Mouse (Mus musculus) heart, adult 11 months (tissue): ENCODE results near the gene Gm20605.
"Not testable (repeated sequence)": the region's sequence is repeated elsewhere in the genome, so short reads cannot be mapped to it uniquely, and the experiment has no call there.

Experiments used
- DNase-seq: peaks from one replicate; pipeline ENCODE4 v3.0.0; 2022

The Gm20605 gene

DNA sequence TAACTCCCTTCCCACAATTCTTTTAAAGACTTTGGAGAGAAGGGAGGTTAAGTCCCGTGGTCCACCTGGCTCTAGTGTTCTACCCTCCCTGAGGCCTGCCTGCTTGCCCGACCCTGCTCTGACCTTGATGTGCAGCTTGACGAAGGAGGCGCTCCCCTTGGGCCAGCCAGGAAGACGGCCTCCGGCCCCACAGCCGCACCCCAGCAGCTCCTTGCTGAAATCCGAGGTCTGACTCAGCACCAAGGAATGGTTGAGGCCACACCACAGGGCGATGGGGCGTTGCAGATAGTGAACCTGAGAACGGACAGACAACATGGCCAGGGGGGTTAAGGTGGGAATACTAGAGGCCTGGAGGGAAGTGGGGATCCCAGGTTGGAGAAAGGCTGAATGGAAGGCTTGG lies 15.4 kb upstream of the Gm20605 start, which contains the start of gene Pcolce:
Gene Pcolce (minus strand): TSS at position 235 of the 400 bp plus-strand sequence.
- DNase-seq: peak; percentile 96

DNA sequence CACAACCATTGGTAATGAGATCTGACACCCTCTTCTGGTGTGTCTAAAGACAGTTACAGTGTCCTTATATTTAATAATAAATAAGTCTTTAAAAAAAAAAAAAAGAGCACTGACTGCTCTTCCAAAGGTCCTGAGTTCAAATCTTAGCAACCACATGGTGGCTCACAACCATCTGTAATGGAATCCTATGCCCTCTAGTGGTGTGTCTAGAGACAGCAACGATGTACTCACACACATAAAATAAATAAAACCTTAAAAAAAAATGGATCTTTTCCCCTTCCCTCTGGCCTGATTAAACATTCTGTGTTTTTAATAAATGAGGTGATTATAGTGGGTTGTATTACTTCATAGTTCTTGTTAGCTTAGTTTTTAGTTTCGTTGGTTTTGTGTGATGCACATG lies 14.1 kb upstream of the Gm20605 start:
- DNase-seq: not testable (repeated sequence)

DNA sequence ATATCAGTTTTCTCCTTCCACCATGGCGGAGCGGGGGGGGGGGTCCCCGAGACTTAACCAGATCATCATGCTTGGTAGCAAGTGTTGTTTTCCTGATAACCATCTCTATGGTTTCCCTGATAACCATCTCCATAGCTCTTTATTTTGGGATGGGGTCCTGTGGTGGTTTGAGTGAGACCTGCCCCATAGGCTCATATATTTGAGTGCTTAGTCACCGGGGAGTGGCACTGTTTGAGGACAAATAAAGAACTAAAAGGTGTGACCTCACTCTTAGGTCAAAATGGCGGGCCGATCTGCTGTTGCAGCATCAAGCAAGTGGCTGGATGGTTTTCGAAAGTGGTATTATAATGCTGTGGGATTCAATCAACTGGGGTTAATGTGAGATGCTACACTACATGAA lies 13.6 kb upstream of the Gm20605 start:
- DNase-seq: no peak

DNA sequence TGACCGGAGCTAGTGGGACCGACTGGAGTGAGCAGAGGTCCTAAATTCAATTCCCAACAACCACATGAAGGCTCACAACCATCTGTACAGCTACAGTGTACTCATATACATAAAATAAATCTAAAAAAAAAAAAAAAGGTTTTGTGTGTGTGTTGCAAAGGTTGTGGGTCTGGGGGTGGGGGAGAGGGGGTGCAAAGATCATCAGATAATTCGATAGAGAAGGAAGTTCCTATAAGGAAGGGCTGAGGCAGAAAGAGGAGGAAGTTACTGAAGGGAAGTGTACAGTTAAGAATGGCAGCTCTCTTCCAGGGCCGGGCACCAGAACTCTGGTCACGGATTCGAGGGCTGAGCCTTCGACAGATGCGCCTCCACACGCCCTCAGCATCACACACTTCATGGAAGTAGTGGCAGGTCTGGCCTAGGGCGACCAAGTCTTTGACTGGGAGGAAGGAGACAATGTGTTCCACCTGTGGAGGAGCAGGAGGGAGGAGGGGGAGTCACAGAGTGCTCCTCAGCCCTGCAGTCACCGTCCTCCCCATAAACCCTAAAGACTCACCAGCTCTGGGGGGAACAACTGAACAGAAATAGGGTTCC lies 4.9 kb upstream of the Gm20605 start:
- DNase-seq: no peak

DNA sequence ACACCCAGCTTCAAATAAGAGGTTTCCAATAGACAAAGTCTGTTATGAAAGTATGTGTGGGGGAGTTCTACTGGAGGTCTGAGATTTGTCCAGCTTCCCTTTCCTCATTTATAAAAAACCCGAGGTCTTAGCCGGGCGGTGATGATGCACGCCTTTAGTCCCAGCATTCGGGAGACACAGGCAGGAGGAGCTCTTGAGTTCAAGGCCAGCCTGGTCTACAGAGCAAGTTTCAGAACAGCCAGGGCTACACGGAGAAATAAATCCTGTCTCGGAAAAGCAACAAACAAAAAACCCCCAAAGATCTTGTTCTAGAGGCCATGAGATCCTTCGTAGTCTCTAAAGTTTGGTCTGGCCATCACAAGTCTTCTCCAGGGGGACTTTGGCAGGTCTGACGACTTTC lies 984 bp upstream of the Gm20605 start:
- DNase-seq: peak; percentile 97

DNA sequence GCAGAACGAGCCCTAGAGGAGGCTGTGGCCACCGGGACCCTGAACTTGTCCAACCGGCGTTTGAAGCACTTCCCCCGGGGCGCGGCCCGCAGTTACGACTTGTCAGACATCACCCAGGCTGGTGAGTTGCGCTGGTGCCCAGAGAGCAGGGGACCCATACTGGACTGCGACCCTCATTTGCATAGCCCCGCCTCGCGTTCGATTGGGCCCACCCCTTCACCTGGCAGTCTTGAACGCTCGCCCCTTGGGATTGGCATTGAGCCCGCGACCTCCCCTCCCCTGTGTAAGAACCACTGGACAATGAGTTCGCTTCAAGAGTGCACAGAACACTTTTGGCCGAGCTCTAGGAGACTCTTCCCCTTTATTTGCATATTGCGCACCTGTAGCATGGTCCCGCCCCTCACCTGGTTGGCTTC lies 339 bp downstream of the Gm20605 start:
- no peak for DNase-seq

DNA sequence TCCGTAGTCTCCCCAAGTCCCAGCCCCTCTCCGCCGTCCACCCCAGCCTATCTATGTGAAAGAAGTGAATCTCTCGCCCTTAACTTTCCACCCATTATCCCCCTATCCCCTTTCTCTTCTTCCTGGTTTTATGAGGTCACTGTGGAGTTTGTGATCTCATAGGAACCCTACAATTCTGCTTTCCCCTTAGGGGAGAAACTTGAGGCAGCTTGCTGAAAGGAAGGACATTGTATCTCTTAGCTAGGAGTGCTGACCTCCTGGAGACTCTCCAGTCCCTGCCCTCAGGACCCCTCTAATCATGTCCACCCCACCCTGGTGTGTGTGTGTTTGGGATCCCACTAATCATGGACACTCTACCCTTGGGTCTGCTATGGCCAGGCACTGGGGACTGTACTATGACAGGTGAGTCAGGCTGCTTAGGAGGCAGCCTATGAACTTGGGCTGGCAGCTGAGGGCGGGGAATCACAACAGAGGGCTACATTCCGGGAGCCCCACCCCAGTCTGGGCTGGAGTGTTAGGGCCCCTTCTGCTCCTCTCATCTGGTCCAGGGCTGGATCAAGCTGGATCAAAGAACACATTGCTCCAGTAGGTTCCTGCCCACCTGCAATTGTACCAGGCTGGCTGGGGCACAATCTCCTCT lies 1.1 kb downstream of the Gm20605 start:
- peak; percentile 96 for DNase-seq

DNA sequence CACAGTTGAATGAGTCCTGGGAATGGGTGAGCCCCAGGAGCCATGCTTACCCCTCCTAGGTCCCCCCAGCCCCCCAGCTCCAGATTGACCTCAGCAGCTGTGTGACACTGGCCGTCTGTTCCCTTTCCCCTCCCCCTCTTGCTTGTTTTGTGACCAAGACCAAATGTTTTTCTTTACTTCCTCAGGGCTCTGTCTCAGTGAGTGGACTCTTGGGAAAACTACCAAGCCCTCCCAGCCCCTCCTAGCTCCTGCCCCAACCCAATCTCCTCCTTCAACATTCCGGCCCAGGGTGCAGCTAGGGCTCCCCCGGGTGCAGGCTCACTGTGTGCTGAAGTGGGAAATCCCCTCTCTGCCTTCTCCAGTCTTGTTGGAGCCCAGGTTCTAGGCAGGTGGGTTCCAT lies 1.6 kb downstream of the Gm20605 start:
- peak; percentile 98 for DNase-seq

DNA sequence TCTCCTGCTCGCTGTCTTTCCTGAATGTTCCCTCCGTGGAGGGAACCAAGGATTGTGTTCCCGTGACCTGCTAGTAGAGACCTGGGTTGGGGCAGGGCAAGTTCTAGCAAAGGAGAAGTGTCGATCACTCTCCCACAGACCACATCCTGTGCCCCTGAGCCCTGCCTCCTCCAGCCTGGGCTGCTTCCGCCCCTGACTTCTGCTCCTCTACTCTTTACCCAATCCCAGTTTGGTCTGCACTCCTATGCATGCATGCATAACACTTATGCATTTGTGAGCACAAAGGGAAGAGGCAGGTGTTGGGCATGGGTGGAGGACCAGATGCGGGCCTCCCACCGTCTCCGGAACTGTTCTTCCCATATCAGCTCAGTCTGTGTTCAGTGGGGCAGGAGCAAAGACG lies 2.2 kb downstream of the Gm20605 start:
- DNase-seq: peak; percentile 97

DNA sequence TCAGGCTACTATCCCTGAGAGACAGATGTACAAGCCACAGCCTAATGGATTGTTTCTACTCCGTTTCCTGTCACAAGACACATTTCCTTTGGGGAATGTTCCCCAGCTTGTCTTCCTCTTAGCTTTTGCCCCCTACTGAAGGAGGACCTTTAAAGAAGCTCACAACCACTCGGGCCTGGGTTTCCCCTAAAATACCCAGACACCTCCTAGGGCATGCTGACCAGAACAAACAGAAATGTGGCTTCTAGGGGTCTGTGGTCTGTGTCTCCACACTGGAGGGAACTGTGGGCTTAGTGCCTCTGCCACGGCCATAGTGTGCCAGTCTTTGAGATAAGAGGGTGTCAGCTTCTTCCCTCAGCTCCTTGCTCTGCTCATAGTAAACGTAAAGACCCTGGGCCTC lies 2.6 kb downstream of the Gm20605 start:
- DNase-seq: no peak

DNA sequence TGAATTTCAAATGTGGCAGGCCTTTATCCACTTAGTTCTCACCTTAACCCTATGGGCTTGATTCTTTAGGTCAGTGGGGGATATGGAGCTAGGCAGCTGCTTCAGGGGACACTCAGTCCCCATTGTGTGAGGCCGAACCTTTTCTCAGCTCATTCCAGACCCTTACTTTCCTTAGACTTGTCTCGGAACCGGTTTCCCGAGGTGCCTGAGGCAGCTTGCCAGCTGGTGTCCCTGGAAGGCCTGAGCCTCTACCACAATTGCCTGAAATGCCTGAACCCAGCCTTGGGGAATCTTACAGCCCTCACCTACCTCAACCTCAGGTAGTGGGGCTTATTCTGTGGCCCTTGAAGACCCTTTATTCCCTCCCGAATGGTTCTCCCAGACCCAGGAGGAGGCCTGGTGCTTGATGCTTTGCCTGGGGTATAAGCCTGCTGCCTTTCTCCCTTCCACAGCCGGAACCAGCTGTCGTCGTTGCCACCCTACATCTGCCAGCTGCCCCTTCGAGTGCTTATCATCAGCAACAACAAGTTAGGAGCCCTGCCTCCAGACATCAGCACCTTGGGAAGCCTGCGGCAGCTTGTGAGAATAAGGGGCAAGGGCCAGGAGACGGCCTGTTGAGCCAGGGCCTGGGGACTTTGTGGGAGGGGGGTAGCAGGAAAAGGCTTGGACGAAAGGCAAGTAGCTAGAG lies 4.6 kb downstream of the Gm20605 start:
- DNase-seq: no peak

DNA sequence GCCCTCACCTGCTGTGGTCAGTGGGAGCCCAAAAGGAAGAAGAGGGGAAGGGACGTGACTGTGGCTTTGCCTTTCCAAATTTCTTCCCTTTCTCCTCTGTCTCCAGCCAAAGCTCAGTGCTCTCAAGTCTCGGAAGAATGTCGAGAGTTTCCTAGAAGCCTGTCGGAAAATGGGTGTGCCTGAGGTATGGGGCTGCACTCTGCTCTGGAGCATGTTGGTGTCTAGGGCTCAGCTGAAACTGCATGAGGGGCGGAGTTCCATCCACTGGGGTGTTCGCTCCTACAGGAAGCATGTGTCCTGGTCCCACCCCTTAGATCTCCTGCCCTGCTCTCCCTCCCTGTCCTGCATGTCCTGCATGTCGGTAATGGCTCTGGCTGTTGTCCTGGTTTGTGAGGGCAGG lies 10.5 kb downstream of the Gm20605 start:
- DNase-seq: no peak

DNA sequence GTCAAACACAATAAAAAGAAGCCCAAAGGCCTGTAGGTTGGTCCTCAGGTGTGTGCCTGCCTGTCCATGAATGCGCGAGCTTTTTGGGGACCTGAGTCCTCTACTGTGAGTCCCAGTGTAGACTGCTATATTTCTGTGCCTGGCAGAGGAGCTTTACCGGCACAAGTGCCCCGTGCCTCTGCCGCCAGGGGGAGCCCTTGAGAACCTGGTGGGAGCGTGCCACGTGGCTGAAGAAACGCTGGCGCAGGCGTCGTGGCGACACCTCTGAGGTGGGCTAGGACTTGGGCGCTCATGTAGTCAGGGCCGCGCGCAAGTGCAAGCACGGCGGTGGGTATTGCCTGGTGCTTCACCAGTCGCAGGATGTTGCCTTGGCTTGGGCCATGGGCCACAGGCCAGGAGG lies 12.1 kb downstream of the Gm20605 start, which contains the start of gene Sap25:
Gene Sap25 (plus strand): TSS at position 281 of the 400 bp plus-strand sequence.
- no peak for DNase-seq

DNA sequence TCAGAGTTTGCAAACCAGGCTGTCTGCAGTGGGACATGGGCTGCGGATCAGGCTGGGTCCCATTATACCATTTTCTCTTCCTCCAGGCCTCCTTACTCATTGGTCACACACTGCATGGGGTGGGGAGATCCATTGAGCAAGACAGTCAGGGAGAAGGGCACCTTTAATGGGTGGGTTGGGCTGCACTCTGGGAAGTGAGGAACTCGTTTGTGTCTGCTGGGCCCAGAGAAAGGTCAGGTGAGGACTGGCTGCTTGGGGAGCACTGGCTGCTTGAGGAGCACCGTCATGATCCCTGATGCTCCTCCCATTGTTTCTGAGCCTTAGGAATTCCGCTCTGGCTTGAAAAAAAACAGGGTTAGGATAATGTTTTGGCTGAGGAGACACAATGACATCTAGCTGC lies 13.9 kb downstream of the Gm20605 start:
- DNase-seq: no peak

DNA sequence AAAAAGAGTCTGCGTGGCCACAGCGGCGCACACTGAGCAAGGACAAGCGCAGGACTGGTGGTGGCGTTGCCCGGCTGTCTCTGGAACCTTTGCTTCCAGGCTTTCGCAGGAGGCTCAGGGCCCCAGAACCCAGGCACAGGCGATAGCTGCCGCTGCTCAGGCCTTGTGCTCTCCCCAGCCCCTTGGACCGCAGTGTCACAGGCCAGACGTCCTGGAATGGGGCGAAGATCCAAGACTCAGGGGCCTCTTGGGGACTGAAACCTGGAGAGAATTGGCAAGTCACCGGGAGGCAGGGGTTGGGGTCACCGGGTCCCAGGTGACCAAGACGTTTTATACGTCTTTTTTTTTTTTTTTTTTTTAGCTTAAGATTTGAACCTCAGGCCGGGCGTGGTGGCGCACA lies 15.5 kb downstream of the Gm20605 start:
- no peak for DNase-seq

DNA sequence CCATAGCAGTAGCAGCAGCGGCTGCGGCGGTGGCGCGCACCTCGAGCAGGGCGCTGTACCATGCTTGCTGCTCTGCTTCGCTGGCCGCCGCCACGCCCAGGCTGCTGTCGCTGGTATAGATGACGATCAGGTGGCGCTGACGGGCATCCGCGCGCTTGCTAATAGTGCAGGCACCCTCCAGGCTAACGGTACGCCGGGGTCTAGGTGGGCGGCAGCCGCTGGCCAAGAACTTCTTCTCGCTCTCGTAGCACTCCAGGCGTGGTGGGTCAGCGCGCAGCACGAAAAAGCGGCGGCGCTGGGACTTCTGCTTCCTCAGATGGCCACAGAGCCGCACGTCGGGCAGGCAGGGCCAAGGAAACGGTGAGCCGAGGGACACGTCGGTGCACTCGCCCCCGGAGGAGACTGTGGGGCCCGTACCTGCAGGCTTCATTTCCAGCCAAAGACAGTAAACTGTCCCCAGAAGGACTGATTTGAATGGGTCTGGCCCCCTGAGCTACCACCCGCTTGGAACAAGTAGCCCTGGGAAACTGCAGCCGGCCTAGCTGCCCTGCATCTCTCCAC lies 16.2 kb downstream of the Gm20605 start:
- no peak for DNase-seq

DNA sequence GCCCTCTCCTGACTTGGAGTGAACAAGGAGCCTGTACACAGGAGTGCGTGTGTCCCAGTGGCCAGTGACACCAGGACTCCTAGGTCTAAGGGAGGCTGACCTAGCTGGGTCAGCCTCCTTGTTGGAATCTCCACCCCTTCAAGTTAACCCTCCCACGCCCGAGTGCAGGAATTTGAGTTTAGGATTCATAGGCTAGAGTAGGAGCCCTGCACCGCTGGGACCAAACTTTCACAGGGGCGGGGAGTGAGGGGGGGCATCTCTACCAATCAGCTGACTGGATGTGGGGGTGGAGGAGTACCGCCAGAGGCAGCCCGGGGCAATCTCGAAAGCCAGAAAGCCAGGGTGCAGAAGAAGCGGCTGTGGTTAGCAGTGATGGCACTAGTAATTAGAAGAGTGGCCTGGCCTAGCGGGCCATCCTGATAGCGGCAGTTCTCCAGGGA lies 16.7 kb downstream of the Gm20605 start, which contains the start of gene Irs3:
Gene Irs3 (minus strand): TSS at position 63 of the 440 bp plus-strand sequence.
- peak; percentile 97 for DNase-seq

DNA sequence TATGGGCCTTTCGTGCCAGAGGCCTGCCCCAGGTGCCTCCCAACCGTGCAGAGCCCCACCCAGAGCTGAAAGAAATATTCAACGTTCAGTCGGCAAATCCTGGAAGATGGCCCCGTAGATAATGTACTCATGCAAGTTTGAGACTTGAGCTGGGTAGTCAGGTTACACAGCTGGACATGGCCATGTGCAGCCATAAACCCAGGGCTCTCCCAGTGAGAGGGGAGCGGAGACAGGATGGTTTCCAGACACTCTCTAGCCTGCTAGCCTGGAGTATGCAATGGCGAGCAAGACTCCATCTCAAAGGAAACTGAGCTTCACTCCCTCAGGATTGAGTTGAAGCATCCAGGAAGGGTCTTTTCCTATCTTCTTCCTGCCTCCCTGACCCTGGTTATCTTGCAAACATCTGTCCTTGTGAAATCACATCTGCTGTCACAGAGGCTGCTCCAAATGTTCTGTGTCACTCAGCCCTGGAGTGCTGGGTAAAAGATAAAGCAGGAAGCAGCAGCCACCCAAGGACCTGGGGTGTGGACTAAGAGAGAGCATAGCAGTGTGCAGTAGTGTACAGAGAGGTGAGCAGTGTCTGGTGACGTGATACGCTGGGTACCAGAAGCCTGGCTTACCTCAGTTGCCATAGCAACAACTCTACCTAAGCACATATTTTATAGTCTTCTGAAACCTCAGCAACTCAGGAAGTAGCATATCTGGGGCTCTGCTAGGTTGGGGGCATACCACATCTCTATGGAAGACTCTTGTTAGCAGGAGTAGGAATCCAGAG lies 19.0 kb downstream of the Gm20605 start:
- no peak for DNase-seq

DNA sequence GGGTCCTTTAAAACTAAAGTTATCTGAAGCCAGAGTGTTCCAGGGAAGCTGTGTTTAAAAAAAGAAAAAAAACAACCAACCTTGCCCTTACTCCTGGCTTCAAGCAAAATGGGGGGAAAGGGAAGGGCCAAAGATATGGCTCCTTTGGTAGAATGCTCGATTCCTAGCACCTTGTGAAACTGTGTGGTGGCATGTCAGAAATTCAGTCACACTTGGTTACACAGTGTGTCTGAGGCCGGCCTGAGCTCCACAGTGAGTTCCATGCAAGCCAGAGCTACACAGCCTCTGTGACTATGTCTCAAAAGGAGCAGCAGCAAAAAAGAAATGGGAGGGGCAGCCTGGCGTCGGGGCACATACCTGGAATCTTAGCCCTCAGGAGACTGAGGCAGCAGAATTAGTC lies 20.3 kb downstream of the Gm20605 start:
- DNase-seq: no peak

DNA sequence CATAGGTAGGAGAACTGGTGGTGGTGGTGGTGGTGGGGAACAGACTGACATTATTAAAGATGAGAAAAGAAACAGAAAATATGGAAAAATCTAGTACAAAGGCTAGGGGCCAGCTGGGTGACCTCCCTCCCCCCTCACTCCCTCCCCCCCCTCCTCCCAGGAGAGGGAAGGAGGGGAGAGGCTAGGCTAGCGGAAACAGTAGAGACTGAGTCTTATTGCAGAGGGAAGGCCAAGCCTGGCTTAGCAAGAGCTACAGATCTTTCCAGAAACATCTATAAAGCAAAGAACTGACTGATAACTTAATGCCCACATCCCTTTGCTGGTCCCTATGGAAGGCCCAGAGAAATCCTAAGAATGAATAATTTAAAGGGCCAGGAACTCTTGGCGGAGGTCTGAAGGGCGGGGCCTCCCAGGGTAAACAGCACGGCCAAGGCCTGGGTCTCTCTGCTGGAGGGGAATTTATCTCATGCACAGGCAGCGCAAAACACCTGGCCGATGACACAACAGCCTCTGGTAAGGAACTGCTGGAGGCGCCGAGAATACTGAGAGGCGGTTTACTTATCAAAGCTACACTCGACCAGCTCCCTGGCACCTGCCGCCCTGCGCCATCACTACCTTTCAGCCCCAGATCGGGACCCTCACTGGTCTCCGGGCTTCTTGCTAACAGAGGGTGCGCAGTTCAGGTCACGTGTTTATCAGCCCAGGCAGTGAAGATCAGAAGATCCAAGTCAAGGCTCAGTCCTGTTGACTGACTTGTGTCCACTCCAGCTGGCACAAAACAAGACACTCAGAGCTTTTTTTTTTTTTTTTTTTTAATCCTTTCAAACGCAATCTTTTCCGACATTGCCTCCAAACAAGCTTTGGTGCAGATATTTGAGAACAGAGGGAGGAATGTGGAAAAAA lies 20.9 kb downstream of the Gm20605 start:
- DNase-seq: peak; percentile 94

DNA sequence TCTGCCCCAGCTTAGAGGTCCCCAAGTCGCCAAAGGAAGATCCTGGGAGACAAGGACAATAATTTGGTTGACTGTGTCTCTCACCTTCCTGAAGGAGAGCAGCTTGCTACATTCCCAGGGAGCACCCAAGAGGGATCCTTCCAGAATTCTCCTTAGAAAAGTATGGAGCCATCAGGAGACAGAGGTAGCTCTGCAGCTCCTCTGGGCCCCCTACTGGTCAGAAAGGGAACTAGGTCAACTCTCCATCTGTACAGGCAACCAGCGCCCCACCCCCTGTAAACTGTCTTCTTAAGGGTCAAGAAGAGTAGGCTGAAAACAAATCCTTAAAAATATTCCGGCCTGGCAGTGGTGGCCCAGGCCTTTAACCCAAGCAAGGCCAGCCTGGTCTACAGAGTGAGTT lies 23.5 kb downstream of the Gm20605 start:
- peak; percentile 96 for DNase-seq

DNA sequence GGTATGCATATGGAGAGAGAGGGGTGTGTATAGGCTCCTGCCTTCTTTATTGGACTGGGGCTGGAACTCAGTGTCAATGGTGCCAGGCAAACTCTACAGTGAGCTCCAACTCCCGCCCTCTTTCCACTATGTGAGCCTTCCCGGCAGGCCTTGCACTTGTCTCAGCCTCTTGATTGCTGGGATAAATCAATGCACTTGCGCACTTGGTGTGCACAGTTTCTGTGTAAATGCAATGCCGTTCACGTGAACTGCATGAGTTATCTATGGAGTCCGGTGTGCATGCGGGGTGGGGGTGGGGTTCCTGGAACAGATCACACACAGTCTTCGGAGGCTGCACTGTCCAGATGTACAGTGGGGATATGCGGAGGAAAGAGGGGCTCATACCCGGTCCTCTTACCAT lies 24.4 kb downstream of the Gm20605 start:
- DNase-seq: no peak
